Mouse (Mus musculus) liver (tissue): ENCODE measurements at regions not wholly inside any gene's neighbourhood (a gene's known extent, or its start where the extent isn't known, plus 50 kb on each side); places are given as distances from the start of the nearest gene placed in this dataset.

Experiments
- DNase-seq: peaks from one replicate; pipeline ENCODE4 v3.0.0-alpha.2; 2020; ENCODE audit warnings: mixed read lengths

DNA sequence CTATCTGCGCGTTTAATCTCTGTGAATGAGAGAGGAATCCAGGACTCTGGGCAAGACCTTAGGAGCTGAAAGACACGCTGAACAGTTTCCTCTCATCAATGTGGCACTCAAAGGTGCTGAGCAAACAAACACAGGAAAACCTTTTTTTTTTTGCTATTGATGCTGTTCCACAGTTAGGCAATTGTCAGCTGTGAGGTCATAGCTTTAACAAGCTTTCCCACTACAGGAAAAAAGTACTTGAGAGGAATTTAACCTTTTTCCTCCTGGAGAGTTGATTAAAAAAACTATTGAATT, 261.0 kb downstream of the Fzd1 start:
- no peak for DNase-seq

DNA sequence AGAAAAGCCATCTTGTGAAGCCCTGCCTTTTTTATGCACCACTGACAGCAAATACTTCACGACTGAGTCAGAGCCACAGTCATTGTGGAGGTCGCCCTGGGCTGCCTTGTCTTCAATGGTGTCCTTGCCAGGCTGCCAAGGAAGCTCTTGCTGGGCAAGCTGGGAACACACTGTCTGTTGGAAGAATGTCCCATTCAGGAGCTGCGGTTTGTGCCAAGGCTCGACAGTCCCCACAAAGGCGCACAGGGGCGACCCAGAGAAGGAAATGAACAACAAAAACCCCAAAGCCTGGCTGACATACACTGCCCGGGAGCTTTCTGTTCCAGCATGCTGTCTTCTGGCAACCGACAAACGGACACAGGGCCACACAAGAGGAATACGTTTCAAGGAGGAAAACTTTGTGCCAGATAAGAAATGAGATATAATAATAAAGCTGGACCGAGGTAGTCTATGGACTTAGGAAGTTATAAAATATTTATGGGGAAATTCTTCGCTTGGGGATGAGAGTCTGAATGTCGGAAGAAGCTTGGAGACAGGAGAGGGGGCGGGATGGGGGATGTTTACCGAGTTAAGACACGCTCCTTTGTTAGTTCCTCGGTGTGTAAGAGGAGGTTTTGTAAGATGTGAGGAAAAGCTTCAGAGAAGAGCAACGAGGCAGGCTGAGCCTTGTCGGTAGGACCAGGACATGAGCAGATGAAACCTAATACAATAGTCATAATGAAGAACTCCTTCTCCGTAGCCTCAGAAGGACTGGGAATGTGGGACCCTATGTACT, 261.5 kb downstream of the Fzd1 start:
- no peak for DNase-seq

DNA sequence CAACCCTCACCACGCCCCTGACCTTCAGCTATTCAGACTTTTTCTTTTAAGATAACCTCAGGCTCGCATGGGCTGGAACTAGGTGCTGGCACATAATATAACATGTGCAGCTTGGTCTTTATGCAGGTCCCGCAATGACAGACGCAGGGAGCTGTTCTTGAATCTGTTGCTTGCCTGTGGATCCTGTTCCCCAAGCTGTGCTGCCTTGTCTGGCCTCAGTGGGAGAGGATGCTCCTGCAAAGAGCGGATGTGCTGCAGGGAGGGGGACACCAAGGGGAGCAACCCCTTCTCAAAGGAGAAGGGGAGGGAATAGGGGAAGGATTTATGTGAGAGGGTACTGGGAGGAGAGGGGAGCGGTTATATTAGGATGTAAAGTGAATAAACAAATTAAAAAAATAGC, 262.4 kb downstream of the Fzd1 start:
- no peak for DNase-seq

DNA sequence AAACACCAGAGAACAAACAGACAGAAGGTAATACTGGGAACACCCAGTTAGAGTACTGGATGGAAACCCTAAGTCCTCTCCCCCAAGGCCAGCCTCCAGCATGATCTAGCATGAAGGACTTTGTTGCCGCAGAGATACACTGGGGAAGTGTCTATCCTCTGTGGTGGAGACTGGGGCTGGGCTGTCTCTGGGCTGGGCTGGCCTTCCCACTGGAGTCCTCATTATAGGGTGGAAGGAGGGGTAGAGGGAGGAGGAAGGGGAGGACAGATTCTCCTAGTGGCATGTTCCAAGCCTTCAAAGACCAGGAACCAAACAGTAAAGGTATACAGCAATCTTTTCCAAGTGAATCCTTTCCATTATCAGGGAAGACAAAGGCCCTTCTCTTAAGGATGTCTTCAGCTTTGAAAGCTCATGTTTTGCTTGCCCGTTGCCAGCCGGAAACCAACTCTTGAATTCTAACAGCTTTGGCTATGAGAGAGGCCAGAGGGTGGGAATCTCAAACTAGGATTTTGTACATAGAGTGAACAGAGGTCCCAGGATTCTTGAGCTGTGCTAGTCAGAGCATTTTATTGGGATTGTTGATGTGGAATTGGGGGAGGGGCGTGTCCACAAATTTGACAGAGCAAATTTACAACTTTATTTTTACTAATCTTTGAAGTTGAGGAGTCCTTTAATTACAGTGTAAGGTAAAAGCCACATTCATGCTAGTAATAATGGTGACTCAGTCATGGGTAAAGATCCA, 271.3 kb downstream of the Fzd1 start:
- DNase-seq: no peak

DNA sequence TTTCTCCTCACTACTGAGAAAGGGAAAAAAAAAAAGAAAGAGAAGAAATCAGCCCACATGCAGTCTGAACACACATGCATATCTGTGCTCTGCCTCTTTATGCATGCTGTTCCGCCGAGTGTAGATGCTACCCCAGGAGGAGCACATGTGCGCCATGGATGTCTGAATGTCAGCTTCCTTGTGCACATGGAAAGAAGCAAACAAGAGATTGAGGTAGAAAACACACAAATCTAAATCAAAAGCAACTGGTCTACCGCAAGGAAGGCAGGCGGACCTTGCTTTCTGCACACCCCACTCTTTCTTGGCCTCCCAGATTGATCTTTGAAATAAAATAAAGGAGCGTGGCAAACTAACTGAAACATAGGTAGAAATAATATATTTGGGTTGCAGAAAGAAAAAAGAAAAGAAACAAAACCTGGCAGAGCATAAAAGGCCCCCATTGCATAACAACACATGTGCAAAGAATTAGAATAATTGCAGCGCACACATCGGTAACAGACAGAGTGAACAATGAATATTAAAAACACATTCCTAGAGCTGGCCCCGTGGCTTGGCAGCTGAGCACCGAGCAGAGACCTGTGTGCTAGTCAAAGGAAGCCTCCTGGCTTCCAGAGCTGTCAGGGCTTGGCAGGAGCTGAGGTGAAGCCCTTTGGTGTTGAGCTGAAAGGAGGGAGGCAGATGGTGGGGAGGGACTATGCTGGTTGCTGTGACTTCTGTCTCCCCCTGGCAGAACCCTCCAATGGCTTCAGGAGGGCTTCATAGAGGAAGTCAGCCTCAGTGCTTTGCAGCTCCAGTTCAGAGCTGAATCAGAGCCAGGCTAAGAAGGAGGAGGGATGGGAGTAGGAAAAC, 272.1 kb downstream of the Fzd1 start:
- no peak for DNase-seq

DNA sequence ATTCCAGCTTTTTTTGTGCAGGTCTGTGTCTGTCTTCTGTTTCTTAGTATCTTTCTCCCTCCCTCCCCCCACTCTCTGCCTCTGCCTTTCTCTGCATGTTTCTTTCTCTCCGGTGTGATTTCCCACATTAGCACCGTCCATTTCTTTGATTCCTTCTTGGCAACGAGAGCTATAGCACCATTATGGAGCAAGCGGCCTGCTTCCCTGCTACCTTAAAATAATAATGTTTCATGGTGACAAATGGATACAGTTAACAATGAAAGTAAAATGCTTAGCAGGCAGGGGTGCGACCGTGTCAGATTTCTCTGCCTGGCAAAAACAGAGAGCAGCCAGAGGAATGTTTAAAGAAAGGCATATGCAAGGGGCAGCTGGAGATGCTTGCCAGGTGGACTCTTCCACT, 273.1 kb downstream of the Fzd1 start:
- no peak for DNase-seq

DNA sequence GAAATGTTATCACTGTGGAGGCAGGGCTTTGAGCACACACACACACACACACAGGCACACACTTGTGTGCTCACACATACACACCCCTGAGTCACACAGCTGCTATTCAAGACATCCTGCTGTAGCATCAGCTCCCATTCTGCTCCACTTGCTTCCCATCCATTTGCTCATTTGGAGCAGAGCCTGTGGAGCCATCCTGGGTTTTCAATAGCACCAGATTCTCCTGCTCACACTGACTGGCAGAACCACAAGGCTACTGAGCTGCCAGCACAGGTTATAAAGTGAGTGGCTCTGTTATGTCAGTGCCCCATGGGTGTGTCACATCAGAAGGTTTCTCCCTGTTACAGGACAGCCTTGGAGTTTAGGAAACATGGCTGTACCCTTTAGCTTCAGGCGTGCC, 273.7 kb downstream of the Fzd1 start:
- no peak for DNase-seq

DNA sequence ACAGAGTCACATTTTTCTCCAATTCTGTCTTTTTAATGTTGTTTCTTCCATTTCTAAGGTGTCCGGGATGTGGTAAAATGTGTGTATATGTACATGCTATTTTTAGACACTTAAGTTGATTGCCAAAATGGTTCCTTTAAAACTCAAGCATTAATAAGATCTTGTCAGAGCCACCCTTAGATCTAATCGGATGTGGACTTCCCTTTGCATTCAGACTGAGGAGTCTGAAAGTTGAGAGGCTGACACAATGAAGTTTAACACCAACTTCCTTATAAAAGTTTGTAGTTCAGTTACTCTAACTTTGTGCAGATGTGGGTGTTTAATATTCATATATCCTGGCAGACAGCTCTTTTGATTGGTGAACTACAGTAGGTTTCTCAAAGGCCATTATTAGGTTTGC, 282.1 kb downstream of the Mterf1b start:
- DNase-seq: no peak
